Mouse (Mus musculus): ENCODE results near the gene Dcxr.

DNA sequence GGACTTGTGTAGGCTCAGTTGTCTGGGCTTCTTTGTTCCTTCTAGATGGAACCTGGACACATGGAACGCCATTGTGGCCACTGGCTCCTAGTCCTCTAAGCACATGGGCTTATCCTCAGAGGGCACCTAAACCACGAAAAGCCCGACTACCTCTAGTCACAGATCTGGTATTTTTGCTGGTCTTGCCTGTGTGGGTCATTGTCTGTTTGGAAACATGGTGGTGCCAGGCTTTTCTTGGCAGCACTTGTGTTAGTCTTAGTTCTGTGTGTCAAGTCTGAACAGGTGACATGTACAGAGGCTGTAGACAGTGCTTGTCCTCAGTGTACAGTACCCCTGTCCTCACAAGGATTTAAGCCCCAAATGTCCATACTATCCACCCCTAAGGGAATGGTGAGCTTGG lies 43.5 kb downstream of the Dcxr start:
- no peak for TF ChIP-seq CTCF (IDR thresholded peaks at IDR 0.05; ENCODE audit: insufficient read depth, low read length)
- TF ChIP-seq POLR2A (IDR thresholded peaks at IDR 0.05; ENCODE audit: borderline replicate concordance, extremely low read depth, low read depth, low read length), result no peak

Measured in lung, adult 2 months (tissue).